Mouse (Mus musculus) adrenal gland (tissue): Measurements from ENCODE around the gene D030056L22Rik.

Source experiments
- intact Hi-C: fragments of 180-260 bp; cut with DNase I; formaldehyde crosslinking; loops from one replicate; pipeline ENCODE4 v1.15.1; 2025
- long read RNA-seq, 2 experiments: library from polyadenylated mRNA; unstranded; transcript quantifications; one replicate each; pipeline ENCODE4 v2.0.0; 2020; ENCODE audit warnings: borderline replicate concordance in 1 of 2; ENCODE audit not compliant: insufficient replicate concordance in 1 of 2

D030056L22Rik gene
- long read RNA-seq, experiment 1, transcript D030056L22Rik-201 (2 exons, 1,631 nt) = minor isoform, 11 of 30 reads
- long read RNA-seq, experiment 1, transcript D030056L22Rik-202 (2 exons, 1,677 nt) = major isoform, 19 of 30 reads
- long read RNA-seq, experiment 1, partial matches to known transcripts = 0 of 30 reads
- long read RNA-seq, experiment 1, other reads (novel, unspliced or antisense) = 0 of 30 reads
- long read RNA-seq, experiment 2, transcript D030056L22Rik-201 (2 exons, 1,631 nt) = minor isoform, 5 of 39 reads
- long read RNA-seq, experiment 2, transcript D030056L22Rik-202 (2 exons, 1,677 nt) = major isoform, 34 of 39 reads
- long read RNA-seq, experiment 2, partial matches to known transcripts = 0 of 39 reads
- long read RNA-seq, experiment 2, other reads (novel, unspliced or antisense) = 0 of 39 reads

- intact Hi-C loops = loop anchor here (5.0 to 10.0 kb wide), 2 partner anchors 76 to 122 kb away; no protein-coding TSS in a partner anchor
Measured at GRCm38 (mm10) chr19:18712866-18713300, at the start of gene D030056L22Rik. TSS of gene D030056L22Rik (plus strand) at chr19:18713193.

GRCm38 (mm10) chr19:18663904-18664303 is 49.1 kb upstream of the D030056L22Rik start:
- intact Hi-C loops = no loop called here

DNA sequence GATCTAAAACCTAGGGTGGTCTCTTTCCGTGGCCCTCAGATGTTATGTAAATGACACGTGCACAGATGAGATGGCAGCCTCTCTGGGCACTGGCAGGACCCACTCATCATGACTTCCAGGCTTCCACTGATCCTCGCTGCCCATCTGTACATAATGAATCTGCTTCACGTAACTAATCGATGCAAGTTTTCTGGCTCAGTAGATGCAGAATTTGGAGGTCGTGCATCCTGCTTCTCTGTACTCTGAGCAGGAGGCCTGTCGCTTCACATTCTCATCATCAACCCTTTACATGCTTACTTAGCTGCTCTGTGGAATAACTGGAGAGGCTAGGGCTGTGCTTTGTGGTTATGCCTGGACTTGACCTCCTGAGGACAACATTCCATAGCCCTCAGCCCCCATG is 46.0 kb upstream of the D030056L22Rik start:
- intact Hi-C loops = no loop called here

- intact Hi-C loops = no loop called here
Measured at GRCm38 (mm10) chr19:18669551-18669950, 43.4 kb upstream of the D030056L22Rik start.

GRCm38 (mm10) chr19:18670608-18671007 is 42.4 kb upstream of the D030056L22Rik start, which contains the start of gene Carnmt1:
TSS of gene Carnmt1 (plus strand) at chr19:18670764.
- intact Hi-C loops = no loop called here

- intact Hi-C loops = no loop called here
Measured at GRCm38 (mm10) chr19:18671056-18671741, 41.8 kb upstream of the D030056L22Rik start.

- intact Hi-C loops = no loop called here
Measured at GRCm38 (mm10) chr19:18672498-18672897, 40.5 kb upstream of the D030056L22Rik start.

- intact Hi-C loops = no loop called here
Measured at GRCm38 (mm10) chr19:18673116-18673515, 39.9 kb upstream of the D030056L22Rik start.

GRCm38 (mm10) chr19:18682142-18682541 is 30.9 kb upstream of the D030056L22Rik start:
- intact Hi-C loops = loop anchor here (5.0 to 10.0 kb wide), 2 partner anchors 45 to 153 kb away; no protein-coding TSS in a partner anchor

- intact Hi-C loops = loop anchor here (10.0 kb wide), 1 partner anchor 147 kb away; no protein-coding TSS in a partner anchor
Measured at GRCm38 (mm10) chr19:18687556-18687955, 25.4 kb upstream of the D030056L22Rik start.

DNA sequence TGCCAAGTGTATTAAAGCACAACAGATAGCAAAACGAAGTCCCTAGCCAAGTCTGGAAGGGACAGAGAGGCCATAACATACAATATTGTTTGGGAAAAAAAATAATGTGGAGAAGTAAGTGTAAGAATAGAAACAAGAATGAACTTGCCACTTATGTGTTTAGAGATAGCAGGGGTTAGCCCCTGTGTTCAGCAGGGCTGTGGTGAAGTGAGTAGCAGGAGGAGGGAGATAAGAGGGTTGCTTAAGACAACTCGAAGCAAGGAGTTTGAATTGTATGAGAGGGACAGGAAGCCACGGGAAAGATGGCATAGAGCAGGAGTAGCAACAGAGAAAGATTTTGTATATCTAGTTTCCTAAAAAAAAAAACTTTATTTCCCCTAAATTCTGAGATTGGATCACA is 20.8 kb upstream of the D030056L22Rik start:
- intact Hi-C loops = no loop called here

DNA sequence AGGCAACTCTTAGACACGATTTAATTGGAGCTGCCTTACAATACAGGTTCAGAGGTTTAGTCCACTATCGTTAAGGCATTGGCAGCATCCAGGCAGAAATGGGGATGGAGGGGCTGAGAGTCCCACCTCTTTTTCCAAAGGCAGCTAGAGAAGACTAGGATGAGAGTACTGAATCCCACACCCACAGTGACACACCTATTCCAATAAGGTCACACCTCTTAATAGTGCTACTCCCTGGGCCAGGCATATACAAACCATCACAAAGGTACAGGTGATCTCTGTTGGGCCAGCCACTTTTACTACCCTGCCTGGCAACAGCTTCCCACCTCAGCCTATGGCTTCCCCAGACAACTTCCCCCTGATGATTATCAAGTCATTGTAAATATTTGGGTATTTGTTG is 20.2 kb upstream of the D030056L22Rik start:
- intact Hi-C loops = no loop called here

DNA sequence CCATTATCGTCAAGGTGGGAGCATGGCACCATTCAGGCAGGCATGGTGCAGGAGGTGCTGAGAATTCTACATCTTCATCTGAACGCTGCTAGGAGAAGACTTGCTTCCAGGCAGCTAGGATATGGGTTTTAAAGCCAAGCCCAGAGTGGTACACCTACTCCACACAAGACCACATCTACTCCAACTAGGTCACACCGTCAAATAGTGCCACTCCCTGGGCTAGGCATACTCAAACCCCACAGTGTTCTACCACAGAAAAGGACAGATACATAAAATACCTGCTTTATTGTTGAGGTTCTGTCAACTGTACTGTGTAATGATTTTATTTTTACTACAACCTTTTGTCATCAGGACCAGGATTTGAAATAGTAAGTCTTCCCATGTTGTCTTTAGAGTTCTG is 17.9 kb upstream of the D030056L22Rik start:
- intact Hi-C loops = no loop called here

GRCm38 (mm10) chr19:18695552-18695951 is 17.4 kb upstream of the D030056L22Rik start:
- intact Hi-C loops = no loop called here

- intact Hi-C loops = no loop called here
Measured at GRCm38 (mm10) chr19:18708101-18708500, 4.9 kb upstream of the D030056L22Rik start.

DNA sequence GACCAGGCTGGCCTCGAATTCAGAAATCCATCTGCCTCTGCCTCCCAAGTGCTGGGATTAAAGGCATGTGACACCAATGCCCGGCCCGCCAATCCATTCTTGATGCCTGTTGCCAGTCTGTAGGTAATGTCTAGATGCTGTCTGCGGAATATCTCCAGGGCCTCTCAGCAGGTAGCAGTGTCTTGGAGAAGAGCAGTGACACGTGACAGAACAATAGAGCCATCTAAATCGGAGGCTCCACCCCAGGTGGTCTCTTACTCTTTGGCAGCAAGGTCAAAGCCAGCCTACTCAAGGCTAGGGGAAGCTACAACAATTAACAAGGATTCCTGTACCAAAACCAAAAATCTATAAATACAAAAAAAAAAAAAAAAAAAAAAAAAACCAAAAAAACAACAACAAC is 2.1 kb upstream of the D030056L22Rik start:
- intact Hi-C loops = loop anchor here (5.0 to 10.0 kb wide), 2 partner anchors 74 to 124 kb away; no protein-coding TSS in a partner anchor

- intact Hi-C loops = loop anchor here (5.0 to 10.0 kb wide), 2 partner anchors 74 to 123 kb away; no protein-coding TSS in a partner anchor
Measured at GRCm38 (mm10) chr19:18711589-18711988, 1.4 kb upstream of the D030056L22Rik start.

GRCm38 (mm10) chr19:18712153-18712865 is 684 bp upstream of the D030056L22Rik start:
- intact Hi-C loops = loop anchor here (5.0 to 10.0 kb wide), 2 partner anchors 75 to 122 kb away; no protein-coding TSS in a partner anchor

GRCm38 (mm10) chr19:18713357-18713756 is 364 bp downstream of the D030056L22Rik start:
- intact Hi-C loops = loop anchor here (5.0 to 10.0 kb wide), 2 partner anchors 76 to 121 kb away; no protein-coding TSS in a partner anchor

GRCm38 (mm10) chr19:18716374-18716773 is 3.4 kb downstream of the D030056L22Rik start:
- intact Hi-C loops = loop anchor here (10.0 kb wide), 1 partner anchor 118 kb away; no protein-coding TSS in a partner anchor

DNA sequence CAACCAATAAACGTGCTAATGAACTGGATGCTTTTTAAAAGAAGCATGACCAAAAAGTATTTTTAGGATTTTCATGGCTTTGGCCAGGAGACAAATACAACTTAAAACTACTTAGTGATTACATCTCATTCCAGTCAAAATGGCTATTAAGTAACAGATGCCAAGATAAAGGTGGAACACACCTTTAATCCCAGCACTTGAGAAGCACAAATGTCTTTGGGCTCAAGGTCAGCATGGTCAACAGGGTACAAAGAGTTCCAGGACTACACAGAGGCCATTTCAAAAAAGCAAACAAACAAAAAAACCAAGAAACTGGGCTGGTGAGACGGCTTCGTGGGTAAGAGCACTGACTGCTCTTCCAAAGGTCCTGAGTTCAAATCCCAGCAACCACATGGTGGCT is 7.3 kb downstream of the D030056L22Rik start:
- intact Hi-C loops = no loop called here
